Mouse (Mus musculus): Measurements from ENCODE around the gene Tab2. TPM values are rescaled to one million over a fixed set of nuclear protein-coding genes. Genes with fewer than 3 reads are reported as not detected.

Gene Tab2
- polyA plus RNA-seq, 1 experiment from 2014 or later, result 20.7 TPM

Other genes with a start within 250 kb of the Tab2 start
- gene Katna1, start 230.2 kb downstream of the Tab2 start, polyA plus RNA-seq (2016; fragmentation: Nextera tagmentation; extraction: Ambion mirVana), result 42.8 and 57.9 TPM in 2 replicates
- gene Ginm1, start 163.4 kb downstream of the Tab2 start, polyA plus RNA-seq (2016; fragmentation: Nextera tagmentation; extraction: Ambion mirVana), result 72.4 and 74.5 TPM in 2 replicates
- gene Ppil4, start 163.3 kb downstream of the Tab2 start, polyA plus RNA-seq (2016; fragmentation: Nextera tagmentation; extraction: Ambion mirVana), result 31.2 and 38.8 TPM in 2 replicates
- 0.11 and 0.12 TPM in 2 replicates for gene Zc3h12d, start 123.8 kb downstream of the Tab2 start, polyA plus RNA-seq (2016; fragmentation: Nextera tagmentation; extraction: Ambion mirVana)